Mouse (Mus musculus): ENCODE data around the gene Sgsm2.

DNA sequence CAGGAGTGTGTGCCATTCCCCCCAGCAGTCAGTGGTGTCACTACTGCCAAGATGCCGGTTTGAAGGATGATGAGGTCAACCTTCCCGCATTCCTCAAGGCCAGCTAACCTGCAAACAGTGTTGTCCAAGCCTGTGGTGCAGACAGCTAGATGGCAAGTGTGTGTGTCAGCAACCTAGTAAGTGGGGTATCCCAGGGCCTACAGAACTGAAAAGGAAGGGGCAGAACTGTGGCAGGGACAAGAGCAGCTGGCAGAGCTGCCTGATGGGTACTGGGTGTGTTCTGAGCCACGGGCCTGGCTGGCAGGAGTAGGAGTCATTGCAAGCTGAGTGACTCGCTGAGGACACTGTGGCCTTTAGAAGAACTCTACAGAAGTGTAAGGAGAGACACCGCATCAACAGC lies 34.7 kb downstream of the Sgsm2 start:
- TF ChIP-seq CTCF (IDR thresholded peaks at IDR 0.05; ENCODE audit: low read depth) (no peak), EP300 (IDR thresholded peaks at IDR 0.05; ENCODE audit: low read depth) (no peak)

Data from heart, postnatal 0 days (tissue).